Mouse (Mus musculus): ENCODE data around the gene Avpi1. TPM values are rescaled to one million over a fixed set of nuclear protein-coding genes. Genes with fewer than 3 reads are reported as not detected.

Avpi1 gene
- total RNA-seq, 2 experiments from 2014 or later: 8.7 to 9.0 TPM

GRCm38 (mm10) chr19:42139724-42140517, 11.1 kb upstream of the Avpi1 start:
- intact Hi-C loops (cut with DNase I): no loop called here
- DNase-seq: no peak
- TF ChIP-seq CTCF (IDR thresholded peaks at IDR 0.05): no peak
- H3K27ac ChIP-seq: no peak overlapping the region
- H3K4me3 ChIP-seq: no peak overlapping the region

GRCm38 (mm10) chr19:42138517-42139285, 9.8 kb upstream of the Avpi1 start:
- no peak for TF ChIP-seq CTCF (IDR thresholded peaks at IDR 0.05)
- intact Hi-C loops (cut with DNase I): no loop called here
- no peak overlapping the region for H3K4me3 ChIP-seq
- H3K27ac ChIP-seq: no peak overlapping the region
- DNase-seq: no peak

GRCm38 (mm10) chr19:42137167-42137672, 8.4 kb upstream of the Avpi1 start:
- intact Hi-C loops (cut with DNase I): no loop called here
- Histone ChIP-seq H3K4me3 (no peak overlapping the region), H3K27ac (no peak overlapping the region)
- no peak for DNase-seq
- TF ChIP-seq CTCF (IDR thresholded peaks at IDR 0.05): no peak

GRCm38 (mm10) chr19:42136126-42136525, 7.3 kb upstream of the Avpi1 start:
- intact Hi-C loops (cut with DNase I): no loop called here
- no peak overlapping the region for H3K4me3 ChIP-seq
- TF ChIP-seq CTCF (IDR thresholded peaks at IDR 0.05): no peak
- no peak overlapping the region for H3K27ac ChIP-seq
- DNase-seq: no peak

- H3K27ac ChIP-seq: no peak overlapping the region
- no peak for DNase-seq
- intact Hi-C loops (cut with DNase I): no loop called here
- TF ChIP-seq CTCF (IDR thresholded peaks at IDR 0.05): no peak
- no peak overlapping the region for H3K4me3 ChIP-seq
Observed at GRCm38 (mm10) chr19:42135070-42135469, 6.2 kb upstream of the Avpi1 start.

GRCm38 (mm10) chr19:42131101-42131500, 2.2 kb upstream of the Avpi1 start:
- DNase-seq: no peak
- no peak overlapping the region for H3K4me3 ChIP-seq
- peak overlapping the region; percentile 94 for H3K27ac ChIP-seq
- TF ChIP-seq CTCF (IDR thresholded peaks at IDR 0.05): no peak
- intact Hi-C loops (cut with DNase I): no loop called here

GRCm38 (mm10) chr19:42130294-42130606, 1.4 kb upstream of the Avpi1 start:
- peak overlapping the region; percentile 94 for H3K27ac ChIP-seq
- no peak for DNase-seq
- H3K4me3 ChIP-seq: no peak overlapping the region
- no peak for TF ChIP-seq CTCF (IDR thresholded peaks at IDR 0.05)
- intact Hi-C loops (cut with DNase I): no loop called here

- Histone ChIP-seq H3K27ac (peak overlapping the region; percentile 94), H3K4me3 (peak overlapping the region; percentile 86)
- intact Hi-C loops (cut with DNase I): loop anchor here (2.0 kb wide), 1 partner anchor 39 kb away; the partner anchor contains the start of gene Pi4k2a
- no peak for DNase-seq
- TF ChIP-seq CTCF (IDR thresholded peaks at IDR 0.05): no peak
Observed at GRCm38 (mm10) chr19:42129509-42130293, 842 bp upstream of the Avpi1 start.

GRCm38 (mm10) chr19:42128052-42128740, 663 bp downstream of the Avpi1 start:
- H3K4me3 ChIP-seq: peak overlapping the region; percentile 86
- peak overlapping the region; percentile 94 for H3K27ac ChIP-seq
- peak; percentile 53 for DNase-seq
- no peak for TF ChIP-seq CTCF (IDR thresholded peaks at IDR 0.05)
- intact Hi-C loops (cut with DNase I): loop anchor here (2.0 kb wide), 1 partner anchor 37 kb away; the partner anchor contains the start of gene Pi4k2a

GRCm38 (mm10) chr19:42127024-42127423, 1.8 kb downstream of the Avpi1 start:
- no peak overlapping the region for H3K27ac ChIP-seq
- no peak overlapping the region for H3K4me3 ChIP-seq
- no peak for DNase-seq
- intact Hi-C loops (cut with DNase I): no loop called here
- no peak for TF ChIP-seq CTCF (IDR thresholded peaks at IDR 0.05)

- DNase-seq: no peak
- intact Hi-C loops (cut with DNase I): no loop called here
- no peak for TF ChIP-seq CTCF (IDR thresholded peaks at IDR 0.05)
- Histone ChIP-seq H3K4me3 (no peak overlapping the region), H3K27ac (no peak overlapping the region)
Observed at GRCm38 (mm10) chr19:42126219-42126605, 2.6 kb downstream of the Avpi1 start.

Measured in gastrocnemius, adult 2 months (tissue).